Mouse (Mus musculus): ENCODE measurements at regions not wholly inside any gene's neighbourhood (a gene's known extent, or its start where the extent isn't known, plus 50 kb on each side); places are given as distances from the start of the nearest gene placed in this dataset.

- ChIA-PET CTCF (no interaction called here), POLR2A (no interaction called here)
These were observed 239.5 kb upstream of the Zeb2 start for GRCm38 (mm10) chr2:45356558-45357170.

DNA sequence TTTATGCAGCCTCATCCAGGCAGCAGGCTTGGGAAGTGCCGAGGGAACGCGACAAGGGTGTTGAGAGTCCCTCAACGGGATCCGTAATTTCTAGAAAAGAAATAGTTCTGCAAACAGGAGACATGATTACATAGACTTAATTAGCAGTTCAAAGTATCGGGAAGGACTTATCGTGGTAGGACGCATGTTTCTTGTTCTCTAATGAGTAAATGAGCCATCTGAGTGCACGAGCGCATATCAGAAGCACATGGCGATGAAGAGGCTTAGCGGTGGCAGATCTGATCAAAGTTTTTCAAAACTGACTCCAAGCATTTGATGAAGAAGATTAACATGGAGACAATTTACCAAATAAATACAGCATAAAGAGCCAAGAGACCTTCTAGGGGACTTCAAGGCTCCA lies 238.8 kb upstream of the Zeb2 start:
- POLR2A ChIA-PET = no interaction called here
- CTCF ChIA-PET = no interaction called here

GRCm38 (mm10) chr2:45351529-45352133 lies 234.4 kb upstream of the Zeb2 start:
- CTCF ChIA-PET = no interaction called here
- POLR2A ChIA-PET = no interaction called here

GRCm38 (mm10) chr2:45346358-45346757 lies 229.2 kb upstream of the Zeb2 start:
- ChIA-PET CTCF (no interaction called here), POLR2A (no interaction called here)

- CTCF ChIA-PET = no interaction called here
- POLR2A ChIA-PET = no interaction called here
These were observed 222.7 kb upstream of the Zeb2 start for GRCm38 (mm10) chr2:45339866-45340265.

- CTCF ChIA-PET = no interaction called here
- POLR2A ChIA-PET = no interaction called here
These were observed 221.6 kb upstream of the Zeb2 start for GRCm38 (mm10) chr2:45338809-45339208.

GRCm38 (mm10) chr2:45316945-45317565 lies 199.9 kb upstream of the Zeb2 start:
- POLR2A ChIA-PET = no interaction called here
- CTCF ChIA-PET = no interaction called here

DNA sequence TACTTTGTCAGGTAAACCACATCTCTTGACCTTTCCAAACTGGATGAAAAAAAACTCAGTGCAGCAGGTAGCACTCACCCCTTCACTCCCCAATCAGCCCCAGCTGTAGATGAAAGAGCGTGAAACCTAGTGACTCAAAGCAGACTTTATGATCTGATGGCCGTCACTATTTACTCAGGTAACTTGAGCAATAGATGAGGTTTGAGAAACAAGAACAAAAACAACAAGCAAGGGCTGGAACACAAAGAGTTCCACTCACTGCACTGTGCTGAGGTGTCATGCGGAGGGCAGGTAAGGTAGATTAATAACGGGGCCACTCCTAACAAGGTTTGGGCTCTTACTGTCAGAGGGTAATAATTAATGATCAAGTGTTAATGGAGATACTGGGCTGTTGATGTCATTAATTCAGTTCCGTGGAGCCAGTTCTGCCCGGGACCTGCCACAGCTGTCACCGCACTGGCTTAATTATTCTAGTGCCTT lies 170.4 kb upstream of the Zeb2 start:
- ChIA-PET CTCF (no interaction called here), POLR2A (no interaction called here)

- CTCF ChIA-PET = no interaction called here
These were observed 166.6 kb upstream of the Zeb2 start for GRCm38 (mm10) chr2:45283811-45284210.

GRCm38 (mm10) chr2:45279490-45279889 lies 162.3 kb upstream of the Zeb2 start:
- POLR2A ChIA-PET = no interaction called here
- CTCF ChIA-PET = no interaction called here

More at GRCm38 (mm10) chr2:45283811-45284210, 166.6 kb upstream of the Zeb2 start:
- POLR2A ChIA-PET = no interaction called here

DNA sequence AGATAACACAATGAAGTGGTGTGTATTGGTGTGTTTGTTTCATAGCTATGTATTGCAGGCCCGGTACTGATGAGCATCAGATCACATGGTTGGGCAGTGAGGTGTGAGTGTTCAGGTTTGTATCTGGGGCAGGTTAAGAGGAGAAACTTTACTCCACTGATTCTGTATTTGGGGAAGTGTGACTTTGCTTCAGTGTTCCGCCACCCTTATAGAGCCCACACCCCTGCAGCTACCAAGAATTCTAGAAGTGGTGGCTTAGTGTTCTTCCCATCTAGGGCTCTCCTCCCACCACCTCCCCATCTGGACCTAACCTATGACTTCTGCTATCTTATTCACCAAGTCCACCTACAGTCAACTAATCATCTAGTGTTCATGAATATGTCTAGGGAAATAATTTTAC lies 160.4 kb upstream of the Zeb2 start:
- CTCF ChIA-PET = no interaction called here
- POLR2A ChIA-PET = interaction anchor here in 1 of 4 experiments (0.6 kb wide), 1 partner anchor 1863 kb away, joined by 5 read pairs; no protein-coding TSS in a partner anchor

DNA sequence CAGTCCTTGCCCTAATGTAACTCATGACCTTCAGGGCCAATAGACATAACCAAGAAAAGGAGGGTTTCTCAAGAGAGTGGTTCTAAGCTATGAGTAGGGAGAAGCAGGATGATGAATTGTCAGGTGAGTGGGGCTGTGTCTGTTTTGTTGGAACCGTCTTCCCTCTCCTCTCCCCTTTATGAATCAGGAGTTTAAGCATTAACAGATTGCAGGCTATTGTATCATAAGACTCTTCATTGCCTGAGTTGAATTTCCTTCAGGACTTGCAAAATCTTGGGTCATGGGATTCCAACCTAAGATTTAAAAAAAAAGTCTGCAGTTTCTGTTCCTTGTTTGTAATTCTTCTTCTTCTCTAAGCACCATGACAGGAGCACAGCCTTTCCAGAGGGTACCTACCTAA lies 159.5 kb upstream of the Zeb2 start:
- ChIA-PET CTCF (no interaction called here), POLR2A (no interaction called here)

- ChIA-PET POLR2A (no interaction called here), CTCF (interaction anchor here in 1 of 4 experiments (0.5 kb wide), 1 partner anchor 43 kb away, joined by 4 read pairs; no protein-coding TSS in a partner anchor)
These were observed 152.8 kb upstream of the Zeb2 start for GRCm38 (mm10) chr2:45270035-45270434.

DNA sequence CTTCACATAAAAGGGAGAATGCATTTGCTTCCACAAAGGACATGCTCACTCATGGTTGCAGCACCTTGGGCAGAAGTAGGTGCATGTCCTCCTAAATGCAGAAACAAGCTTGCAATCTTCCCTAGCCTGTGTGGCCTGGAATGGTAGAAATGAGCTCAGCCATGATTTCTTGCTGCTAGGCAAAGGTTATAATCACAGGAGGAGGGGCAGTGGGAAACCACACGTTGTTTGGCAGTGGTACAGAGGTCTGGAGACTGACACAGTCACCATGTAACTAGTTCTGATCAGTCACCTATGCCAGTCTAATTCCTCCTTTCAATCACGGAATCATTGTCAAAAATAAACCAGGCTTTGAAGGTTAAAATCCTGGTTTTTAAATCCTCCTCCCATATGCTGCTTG lies 148.6 kb upstream of the Zeb2 start:
- ChIA-PET POLR2A (no interaction called here), CTCF (no interaction called here)

- POLR2A ChIA-PET = interaction anchor here in 1 of 4 experiments (0.5 kb wide), 1 partner anchor 309 kb away, joined by 5 read pairs; no protein-coding TSS in a partner anchor
- CTCF ChIA-PET = no interaction called here
These were observed 144.8 kb upstream of the Zeb2 start for GRCm38 (mm10) chr2:45261949-45262348.

GRCm38 (mm10) chr2:45258897-45259296 lies 141.7 kb upstream of the Zeb2 start:
- CTCF ChIA-PET = no interaction called here
- POLR2A ChIA-PET = interaction anchor here in 1 of 4 experiments (0.5 to 0.7 kb wide), 2 partner anchors 8 to 55 kb away, joined by 3 read pairs; no protein-coding TSS in a partner anchor

GRCm38 (mm10) chr2:45256373-45256772 lies 139.2 kb upstream of the Zeb2 start:
- POLR2A ChIA-PET = no interaction called here
- CTCF ChIA-PET = no interaction called here

DNA sequence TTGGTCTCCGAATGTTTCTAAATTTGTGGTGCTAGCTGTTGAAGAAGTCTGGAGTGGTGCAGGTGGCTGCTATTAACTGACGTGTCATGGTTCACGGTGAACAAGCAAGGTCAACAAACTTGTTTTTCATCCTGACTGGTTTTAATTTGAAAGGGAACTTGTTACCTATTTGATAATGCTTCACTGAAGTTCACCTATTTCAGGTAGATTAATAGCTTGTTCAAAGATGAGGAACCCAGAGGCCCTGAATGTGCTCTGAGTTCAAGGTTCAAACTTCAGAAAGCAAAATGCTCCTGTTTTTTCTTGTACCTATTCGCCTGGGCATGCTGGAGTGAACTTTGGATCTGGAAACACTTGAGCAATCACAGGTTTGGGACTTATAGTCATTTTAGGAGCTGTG lies 136.7 kb upstream of the Zeb2 start:
- ChIA-PET POLR2A (interaction anchor here in 1 of 4 experiments (0.7 kb wide), 1 partner anchor 711 kb away, joined by 5 read pairs; no protein-coding TSS in a partner anchor), CTCF (no interaction called here)

DNA sequence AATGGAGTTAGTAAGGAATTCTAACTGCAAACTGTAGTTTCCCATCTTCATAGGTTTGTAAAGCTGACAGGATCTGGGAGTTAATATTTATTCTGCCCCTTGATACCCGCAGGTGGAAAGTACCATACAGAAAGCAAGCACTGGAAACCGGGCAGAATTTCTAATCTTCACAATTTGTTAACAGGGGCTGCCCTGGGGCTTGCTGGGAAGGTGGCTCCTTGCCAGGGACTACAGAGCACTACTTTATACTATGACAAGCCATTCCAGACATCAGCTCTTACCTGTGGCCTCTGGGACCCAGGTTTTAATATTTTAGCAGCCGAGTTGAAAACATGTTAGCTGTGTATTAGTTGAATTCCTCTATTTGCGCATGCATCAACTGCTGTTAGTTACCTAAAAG lies 135.1 kb upstream of the Zeb2 start:
- ChIA-PET CTCF (no interaction called here), POLR2A (no interaction called here)

DNA sequence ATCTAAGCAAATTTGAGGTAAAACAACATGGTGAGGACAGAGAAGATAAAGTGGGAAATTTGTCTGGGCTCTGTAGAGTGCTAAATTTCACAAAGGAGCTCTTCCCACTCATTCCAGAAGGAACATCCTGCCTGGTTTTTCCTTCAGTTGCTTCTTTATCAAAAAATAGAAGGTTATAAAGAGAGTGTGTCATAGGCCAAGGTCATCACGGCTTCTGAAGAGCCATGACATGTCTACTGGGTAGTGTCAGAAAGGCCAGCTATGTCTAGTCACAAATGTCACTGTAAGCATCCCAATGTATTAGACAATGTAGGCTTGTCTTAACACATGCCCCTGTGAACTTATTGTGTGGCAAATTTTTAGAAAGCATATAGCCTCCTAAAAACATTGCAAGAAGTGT lies 132.5 kb upstream of the Zeb2 start:
- CTCF ChIA-PET = no interaction called here
- POLR2A ChIA-PET = no interaction called here

Data from embryonic stem cell, embryonic (primary cell).